Mouse (Mus musculus): ENCODE results near the gene Ndufa6.

GRCm38 (mm10) chr15:82377701-82378100 lies 23.6 kb upstream of the Ndufa6 start:
- TF ChIP-seq HCFC1 (IDR thresholded peaks at IDR 0.05; ENCODE audit: low read depth, low read length), result no peak
- no peak for TF ChIP-seq CTCF (IDR thresholded peaks at IDR 0.05 in 2 of 3, conservative IDR thresholded peaks at IDR 0.05 in 1 of 3; ENCODE audit: control insufficient read depth in 1 of 3, insufficient read depth in 1 of 3, low read depth in 2 of 3, low read length in 3 of 3, poor library complexity in 1 of 3, severe bottlenecking in 1 of 3)
- no peak for TF ChIP-seq POLR2AphosphoS5 (IDR thresholded peaks at IDR 0.05; ENCODE audit: borderline replicate concordance, low read depth, low read length)
- TF ChIP-seq CHD2 (IDR thresholded peaks at IDR 0.05; ENCODE audit: low read length), result no peak
